Comparison of ENCODE assay signal across 7 mouse cellular contexts in the genomic region with DNA sequence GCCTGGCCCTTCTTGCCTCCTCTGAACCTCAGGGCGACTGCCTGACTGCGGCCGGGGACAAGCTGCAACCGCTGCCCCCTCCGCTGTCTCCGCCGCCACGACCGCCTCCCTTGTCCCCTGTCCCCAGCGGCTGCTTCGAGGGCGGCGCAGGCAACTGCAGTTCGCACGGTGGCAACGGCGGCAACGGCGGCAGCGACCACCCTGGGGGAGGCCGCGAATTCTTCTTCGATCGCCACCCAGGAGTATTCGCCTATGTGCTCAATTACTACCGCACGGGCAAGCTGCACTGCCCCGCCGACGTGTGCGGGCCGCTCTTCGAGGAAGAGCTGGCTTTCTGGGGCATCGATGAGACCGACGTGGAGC. TPM values are rescaled to one million over a fixed set of nuclear protein-coding genes. Genes with fewer than 3 reads are reported as not detected.
A peak's percentile ranks its signal among the peaks of the same experiment; 100 is the strongest.
DNase-seq lines count a peak whose midpoint lies in the region; ATAC-seq and TF ChIP-seq lines count a peak whose summit lies in the region.

No protein-coding gene starts in this region.

- H3K4me3 ChIP-seq in lung, postnatal 0 days (ENCODE audit: low read depth, low read length), result peak overlapping the region; percentile 44
- no peak overlapping the region for H3K4me3 ChIP-seq in lung, adult 2 months (replicated peaks; ENCODE audit: extremely low read depth, low read depth, low read length)
- H3K4me3 ChIP-seq in embryonic facial prominence, embryonic 14.5 days (ENCODE audit: low read depth, low read length), result peak overlapping the region; percentile 52
- peak overlapping the region; percentile 59 for H3K4me3 ChIP-seq in hindbrain, embryonic 13.5 days

- no peak for TF ChIP-seq EP300 in lung, postnatal 0 days (IDR thresholded peaks at IDR 0.05)

- DNase-seq in lung, postnatal 0 days (ENCODE audit: low spot score), result peak; percentile 9
- DNase-seq in lung, adult 2 months, result no peak
- DNase-seq in embryonic facial prominence, embryonic 14.5 days (ENCODE audit: low spot score), result no peak
- DNase-seq in yolk sac, embryonic 10.5 days (ENCODE audit: low spot score), result peak; percentile 4
- DNase-seq in T-cell, adult 2 months (ENCODE audit: low spot score), result no peak

- no peak for TF ChIP-seq POLR2A in lung, adult 2 months (IDR thresholded peaks at IDR 0.05; ENCODE audit: borderline replicate concordance, extremely low read depth, low read depth, low read length)

- H3K9me3 ChIP-seq in lung, postnatal 0 days (ENCODE audit: low read length), result no peaks in the 10 kb centered on the region
- no peaks in the 10 kb centered on the region for H3K9me3 ChIP-seq in embryonic facial prominence, embryonic 14.5 days (ENCODE audit: control insufficient read depth, low read length)
- H3K9me3 ChIP-seq in hindbrain, embryonic 13.5 days, result no peaks in the 10 kb centered on the region

- H3K27ac ChIP-seq in lung, postnatal 0 days (ENCODE audit: low read length), result no peak overlapping the region
- H3K27ac ChIP-seq in embryonic facial prominence, embryonic 14.5 days (replicated peaks; ENCODE audit: low read depth, low read length), result no peak overlapping the region
- no peak overlapping the region for H3K27ac ChIP-seq in hindbrain, embryonic 13.5 days

- H3K27me3 ChIP-seq in lung, postnatal 0 days (replicated peaks; ENCODE audit: insufficient read depth, low read length), result peaks cover 11% of the 10 kb centered on the region; the same call in 1 of the 2 replicates
- H3K27me3 ChIP-seq in embryonic facial prominence, embryonic 14.5 days (replicated peaks; ENCODE audit: control insufficient read depth, insufficient read depth, low read length), result peaks cover 43% of the 10 kb centered on the region
- peaks cover 34% of the 10 kb centered on the region for H3K27me3 ChIP-seq in hindbrain, embryonic 13.5 days

- TF ChIP-seq CTCF in lung, postnatal 0 days (IDR thresholded peaks at IDR 0.05), result no peak
- no peak for TF ChIP-seq CTCF in lung, adult 2 months (IDR thresholded peaks at IDR 0.05; ENCODE audit: insufficient read depth, low read length)

- no peaks in the 10 kb centered on the region for H3K36me3 ChIP-seq in lung, postnatal 0 days (ENCODE audit: insufficient read depth, low read length)
- H3K36me3 ChIP-seq in embryonic facial prominence, embryonic 14.5 days (ENCODE audit: control insufficient read depth, insufficient read depth, low read length), result no peaks in the 10 kb centered on the region
- H3K36me3 ChIP-seq in hindbrain, embryonic 13.5 days, result no peaks in the 10 kb centered on the region

- ATAC-seq in lung, postnatal 0 days, result 0 out of 2 replicates have a peak, but pooled peaks have one; percentile 7
- ATAC-seq in embryonic facial prominence, embryonic 14.5 days (ENCODE audit: low read depth), result no peak; the same call in 1 of the 2 replicates
- peak; percentile 12; the same call in 1 of the 2 replicates for ATAC-seq in hindbrain, embryonic 13.5 days (ENCODE audit: low FRiP score)
- ATAC-seq in megakaryocyte progenitor cell, adult 5-6 weeks (replicated peaks; ENCODE audit: poor library complexity), result peak; percentile 50

- WGBS in lung, postnatal 0 days, result 3% methylated on average over 36 of the region's 36 CpGs
- WGBS in lung, adult 2 months, result 4% methylated on average over 36 of the region's 36 CpGs
- WGBS in embryonic facial prominence, embryonic 14.5 days, result 0% methylated on average over 16 of the region's 36 CpGs
- WGBS in hindbrain, embryonic 13.5 days, result under 1% methylated on average over 36 of the region's 36 CpGs

- peak overlapping the region; percentile 84 for H3K4me2 ChIP-seq in lung, postnatal 0 days (replicated peaks; ENCODE audit: low read depth, low read length)
- H3K4me2 ChIP-seq in embryonic facial prominence, embryonic 14.5 days (ENCODE audit: low read depth, low read length), result peak overlapping the region; percentile 96
- peak overlapping the region; percentile 97 for H3K4me2 ChIP-seq in hindbrain, embryonic 13.5 days

- no peak overlapping the region for H3K9ac ChIP-seq in lung, postnatal 0 days (replicated peaks; ENCODE audit: low read depth)
- peak overlapping the region; percentile 46 for H3K9ac ChIP-seq in embryonic facial prominence, embryonic 14.5 days (ENCODE audit: low read depth, low read length)
- peak overlapping the region; percentile 79 for H3K9ac ChIP-seq in hindbrain, embryonic 13.5 days

- H3K4me1 ChIP-seq in lung, postnatal 0 days (ENCODE audit: insufficient read depth, low read depth, low read length), result 0 out of 2 replicates have a peak, but pooled peaks cover 7% of the 10 kb centered on the region
- H3K4me1 ChIP-seq in lung, adult 2 months (ENCODE audit: control insufficient read depth, insufficient read depth, low read length), result peaks cover 9% of the 10 kb centered on the region; the same call in 1 of the 2 replicates
- peaks cover 9% of the 10 kb centered on the region; the same call in 1 of the 2 replicates for H3K4me1 ChIP-seq in embryonic facial prominence, embryonic 14.5 days (ENCODE audit: control insufficient read depth, insufficient read depth, low read length)
- peaks cover 22% of the 10 kb centered on the region for H3K4me1 ChIP-seq in hindbrain, embryonic 13.5 days (replicated peaks)

RNA-seq across cellular contexts. Expression of a gene that starts 0.9 kb away (rescaled TPM):
- 0.45 and 0.69 TPM in 2 replicates for polyA plus RNA-seq in lung, postnatal 0 days (2015; fragmentation: Nextera tagmentation; extraction: Ambion mirVana)
- 0.14 and 0.31 TPM in 2 replicates for polyA plus RNA-seq in lung, adult 2 months (2012; rRNA removed)
- 1.1 and 1.3 TPM in 2 replicates for polyA plus RNA-seq in embryonic facial prominence, embryonic 14.5 days (2014; fragmentation: Nextera tagmentation; extraction: Ambion mirVana)
- polyA plus RNA-seq in hindbrain, embryonic 13.5 days (2015; fragmentation: Nextera tagmentation; extraction: Ambion mirVana), result 5.3 and 5.6 TPM in 2 replicates
- total RNA-seq in megakaryocyte progenitor cell, adult 5-6 weeks (2015), result not detected in 2 replicates
- not detected in 2 replicates for total RNA-seq in megakaryocyte progenitor cell, adult 5-6 weeks (2017)

Comparison
In these comparisons a context has a peak if more than half of its experiments do, and no peak if none do; other contexts are left out.
1. DNase-seq: peak in lung, postnatal 0 days (single experiment) and yolk sac, embryonic 10.5 days (single experiment); none in lung, adult 2 months (single experiment), embryonic facial prominence, embryonic 14.5 days (single experiment) and T-cell, adult 2 months (single experiment).
2. Peak in every context shown above with its lines, with median percentiles within 50 percentile points of each other: H3K4me2 ChIP-seq.